Mouse (Mus musculus) macrophage (primary cell): ENCODE data around the gene Vmn1r51. TPM values are rescaled to one million over a fixed set of nuclear protein-coding genes. Genes with fewer than 3 reads are reported as not detected.
"Not testable (repeated sequence)": the region's sequence is repeated elsewhere in the genome, so short reads cannot be mapped to it uniquely, and the experiment has no call there.

Experiments used
- H3K27ac ChIP-seq: fragments of 350-480 bp; formaldehyde crosslinking; 2 replicates; pipeline ENCODE4 v1.9.0; 2021
- H3K36me3 ChIP-seq: fragments of 350-480 bp; formaldehyde crosslinking; 2 replicates; pipeline ENCODE4 v1.9.0; 2021; ENCODE audit errors: inconsistent target
- H3K4me3 ChIP-seq: fragments of 350-480 bp; formaldehyde crosslinking; 2 replicates; pipeline ENCODE4 v1.9.0; 2021; ENCODE audit errors: inconsistent target
- H3K79me2 ChIP-seq: fragments of 350-480 bp; formaldehyde crosslinking; 2 replicates; pipeline ENCODE4 v1.9.0; 2021; ENCODE audit errors: inconsistent target
- WGBS: methylation state at CpG from one replicate; pipeline ENCODE4 v1.1.7; 2026; ENCODE audit warnings: inconsistent platforms; ENCODE audit not compliant: missing documents; 5-methylcytosine and 5-hydroxymethylcytosine counted together
- polyA plus RNA-seq: library from polyadenylated mRNA; stranded (reverse); fragments of 250-400 nt; gene quantifications from 3 replicates; pipeline ENCODE4 v1.2.4, GENCODE M21; 2018; ENCODE audit warnings: inconsistent platforms
- total RNA-seq, 78 experiments: library from RNA; depleted of rRNA; stranded (reverse); fragments of 250-400 nt; gene quantifications; 1 replicate in 9 of 78; 2 replicates in 24 of 78; 3 replicates in 43 of 78; 4 replicates in 2 of 78; pipeline ENCODE4 v1.2.4; 2018; ENCODE audit warnings: inconsistent platforms in 56 of 78

Gene Vmn1r51
- total RNA-seq (2018; cell fraction: chromatin; rRNA removed), result not detected
- not detected for total RNA-seq (2018; cell fraction: cytosol; rRNA removed)
- not detected for total RNA-seq (2018; cell fraction: nucleus; rRNA removed)
- not detected in 3 replicates for polyA plus RNA-seq

DNA sequence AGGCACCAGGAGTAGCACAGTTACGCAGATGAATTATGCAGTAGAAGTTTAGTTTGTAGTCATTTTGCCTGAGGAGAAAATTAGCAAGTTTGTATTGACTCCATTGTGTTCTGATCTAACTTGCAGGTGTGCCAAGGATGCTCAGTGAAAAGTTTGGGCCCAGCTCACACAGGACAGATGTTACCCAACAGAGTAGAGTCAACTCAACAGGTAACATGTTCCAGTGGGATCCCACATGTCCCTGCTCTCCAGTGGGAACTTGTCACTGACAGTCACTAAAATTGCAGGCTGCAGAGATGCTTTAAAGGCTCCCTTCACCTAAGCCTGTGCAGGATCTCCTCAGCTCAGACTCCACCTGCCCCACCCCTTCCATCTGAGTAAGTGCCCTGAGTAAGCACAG lies at the start of gene Vmn1r51:
Gene Vmn1r51, plus strand, starts transcription at position 301 of the 400 bp plus-strand sequence.
- WGBS, result 85% methylated on average over 1 of the region's 1 CpGs
- H3K4me3 ChIP-seq, H3K36me3 ChIP-seq, H3K79me2 ChIP-seq, H3K27ac ChIP-seq: not testable (repeated sequence)

DNA sequence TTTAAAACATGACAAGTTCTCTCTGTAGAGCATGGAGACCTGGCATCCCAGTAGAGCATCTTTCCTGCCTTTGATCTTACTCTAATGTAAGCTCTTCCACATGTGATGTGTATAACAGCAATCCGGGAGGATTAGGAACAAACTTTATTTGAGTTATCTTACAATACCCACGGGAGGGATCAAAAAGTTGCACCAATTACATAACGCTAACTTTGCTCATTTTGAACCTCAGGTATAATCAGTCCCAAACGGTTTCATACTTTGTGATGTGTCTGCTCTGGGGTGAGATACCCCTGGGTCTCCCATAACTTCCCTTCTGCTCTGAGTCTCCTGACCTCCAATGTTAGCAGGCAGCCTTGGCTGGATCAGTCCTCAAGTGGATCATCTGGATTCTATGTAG lies 44.0 kb upstream of the Vmn1r51 start, which contains the start of gene Vmn1r49:
Gene Vmn1r49, minus strand, starts transcription at position 101 of the 400 bp plus-strand sequence.
- H3K27ac ChIP-seq, result no peak within 1 kb of the TSS
- H3K79me2 ChIP-seq, result no peaks in the 10 kb centered on the region
- no peaks in the 10 kb centered on the region for H3K36me3 ChIP-seq
- WGBS, result 86% methylated on average over 4 of the region's 4 CpGs
- no peak within 1 kb of the TSS for H3K4me3 ChIP-seq

DNA sequence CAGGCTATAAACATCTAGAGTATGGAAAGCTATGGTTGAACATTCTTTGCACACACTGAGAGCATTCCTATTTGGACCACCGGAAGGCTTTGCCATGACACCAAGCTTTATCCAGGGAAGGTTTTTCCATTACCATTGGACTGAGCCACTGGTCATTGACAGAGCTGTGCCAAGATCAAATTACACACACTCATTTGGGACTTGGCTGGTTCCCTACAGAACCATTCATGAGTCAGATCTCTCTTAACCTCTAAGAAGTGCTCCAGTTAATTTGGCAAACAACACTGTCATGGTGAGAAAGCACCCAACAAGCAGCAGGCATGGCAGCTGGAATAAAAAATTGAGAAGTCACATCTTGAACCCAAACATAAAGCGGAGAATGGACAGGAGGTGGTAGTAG lies 21.8 kb upstream of the Vmn1r51 start:
- Histone ChIP-seq H3K36me3 (no peaks in the 10 kb centered on the region), H3K79me2 (no peaks in the 10 kb centered on the region), H3K4me3 (no peak overlapping the region), H3K27ac (no peak overlapping the region)
- WGBS, result 97% methylated on average over 2 of the region's 2 CpGs

GRCm38 (mm10) chr6:90101130-90101529 lies 21.3 kb upstream of the Vmn1r51 start, which contains the start of gene Vmn1r50:
Vmn1r50 (plus strand) TSS chr6:90101430.
- no peaks in the 10 kb centered on the region for H3K36me3 ChIP-seq
- 53% methylated on average over 2 of the region's 2 CpGs for WGBS
- H3K27ac ChIP-seq, result no peak within 1 kb of the TSS
- no peak within 1 kb of the TSS for H3K4me3 ChIP-seq
- no peaks in the 10 kb centered on the region for H3K79me2 ChIP-seq

DNA sequence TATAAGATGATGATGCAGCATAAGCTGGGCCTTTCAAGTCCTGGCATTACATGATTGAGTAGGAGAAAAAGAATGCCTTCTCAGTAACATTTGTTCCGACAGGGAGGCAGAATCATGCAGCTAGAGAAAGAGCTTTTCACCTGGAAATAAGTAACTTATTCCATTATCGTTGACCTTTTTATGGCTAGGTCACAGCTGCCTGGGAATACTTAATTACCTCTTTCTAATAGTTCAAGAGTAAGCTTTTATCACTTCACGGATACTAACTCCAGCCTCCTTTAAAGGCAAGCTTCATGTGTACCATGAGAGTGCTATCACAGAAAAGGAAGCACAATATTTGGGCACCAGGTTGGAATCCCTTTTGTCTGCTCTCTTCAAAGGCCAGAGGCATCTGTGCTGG lies 37.7 kb downstream of the Vmn1r51 start:
- no peaks in the 10 kb centered on the region for H3K79me2 ChIP-seq
- H3K36me3 ChIP-seq, result no peaks in the 10 kb centered on the region
- no peak overlapping the region for H3K4me3 ChIP-seq
- WGBS, result 82% methylated on average over 3 of the region's 3 CpGs
- H3K27ac ChIP-seq, result no peak overlapping the region

DNA sequence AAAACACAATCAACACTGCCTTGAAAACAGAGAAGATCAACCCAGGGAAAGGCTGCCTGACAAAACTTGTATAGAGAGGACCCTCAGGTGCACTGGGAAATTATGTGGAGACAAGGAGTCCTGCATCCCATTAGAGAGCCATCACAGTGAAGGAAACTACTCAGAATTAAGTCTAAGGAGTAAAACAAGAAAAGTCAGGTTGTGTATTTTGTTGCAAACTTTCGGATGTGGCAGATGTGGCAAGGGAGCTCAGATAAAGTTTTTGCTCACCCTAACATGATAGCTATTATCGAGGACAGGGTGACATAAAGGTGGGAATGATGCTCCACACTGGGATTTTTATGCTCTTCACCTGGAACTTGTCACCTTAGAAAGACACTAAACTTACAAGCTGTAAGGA lies 52.1 kb downstream of the Vmn1r51 start, which contains the start of gene Vmn1r52:
Gene Vmn1r52, plus strand, starts transcription at position 301 of the 400 bp plus-strand sequence.
- 88% methylated on average over 2 of the region's 2 CpGs for WGBS
- Histone ChIP-seq H3K4me3 (no peak within 1 kb of the TSS), H3K79me2 (no peaks in the 10 kb centered on the region), H3K27ac (no peak within 1 kb of the TSS), H3K36me3 (no peaks in the 10 kb centered on the region)

Other genes starting within 250 kb of the Vmn1r51 start
- gene Vmn1r42, start 246.2 kb upstream of the Vmn1r51 start, polyA plus RNA-seq, result not detected in 3 replicates
- gene Vmn1r43, start 246.2 kb upstream of the Vmn1r51 start, polyA plus RNA-seq, result not detected in 3 replicates
- gene Vmn1r44, start 238.9 kb upstream of the Vmn1r51 start, polyA plus RNA-seq, result not detected in 3 replicates
- not detected in 3 replicates for gene Vmn1r45, start 182.0 kb upstream of the Vmn1r51 start, polyA plus RNA-seq
- gene Vmn1r46, start 153.3 kb upstream of the Vmn1r51 start, polyA plus RNA-seq, result not detected in 3 replicates
- gene Vmn1r47, start 106.4 kb upstream of the Vmn1r51 start, polyA plus RNA-seq, result not detected in 3 replicates
- not detected in 3 replicates for gene Vmn1r48, start 85.8 kb upstream of the Vmn1r51 start, polyA plus RNA-seq
- gene Vmn1r49, start 44.1 kb upstream of the Vmn1r51 start, polyA plus RNA-seq, result not detected in 3 replicates
- gene Vmn1r50, start 21.2 kb upstream of the Vmn1r51 start, polyA plus RNA-seq, result not detected in 3 replicates
- not detected in 3 replicates for gene Vmn1r52, start 52.2 kb downstream of the Vmn1r51 start, polyA plus RNA-seq
- not detected in 3 replicates for gene V1ra8, start 80.2 kb downstream of the Vmn1r51 start, polyA plus RNA-seq
- not detected in 3 replicates for gene Vmn1r53, start 101.8 kb downstream of the Vmn1r51 start, polyA plus RNA-seq
- gene Vmn1r54, start 123.7 kb downstream of the Vmn1r51 start, polyA plus RNA-seq, result not detected in 3 replicates
- not detected in 3 replicates for gene BC048671, start 178.6 kb downstream of the Vmn1r51 start, polyA plus RNA-seq
- gene Chst13, start 202.6 kb downstream of the Vmn1r51 start, polyA plus RNA-seq, result not detected in 3 replicates
- not detected in 3 replicates for gene Uroc1, start 210.7 kb downstream of the Vmn1r51 start, polyA plus RNA-seq
- 7.2 to 12.6 TPM (median 12.0 TPM) in 3 replicates for gene Zxdc, start 246.9 kb downstream of the Vmn1r51 start, polyA plus RNA-seq